Mouse (Mus musculus) liver, embryonic 11.5 days (tissue): ENCODE results near the gene Apoa2. TPM values are rescaled to one million over a fixed set of nuclear protein-coding genes. Genes with fewer than 3 reads are reported as not detected.
A peak's percentile ranks its signal among the peaks of the same experiment; 100 is the strongest.

Source experiments
- ATAC-seq: fragments of 200-750 bp; cut with Nextera tagmentation; replicated peaks from 2 replicates; pipeline ENCODE4 v1.8.0; 2017; ENCODE audit warnings: moderate number of reproducible peaks, mild to moderate bottlenecking, moderate TSS enrichment, moderate library complexity; ENCODE audit not compliant: low FRiP score
- DNase-seq: peaks from one replicate; pipeline ENCODE4 v3.0.0-alpha.2; 2017; ENCODE audit warnings: low spot score
- H3K27ac ChIP-seq: fragments of 300-500 bp; sonication (generic); 2 replicates; pipeline ENCODE4 v1.5.1; 2014; ENCODE audit warnings: mild to moderate bottlenecking, low read depth, low read length, control low read depth
- H3K27me3 ChIP-seq: fragments of 300-500 bp; sonication (generic); replicated peaks from 2 replicates; pipeline ENCODE4 v1.6.1; 2014; ENCODE audit warnings: low read length, mixed read lengths; ENCODE audit not compliant: control insufficient read depth, insufficient read depth
- H3K36me3 ChIP-seq: fragments of 300-500 bp; sonication (generic); 2 replicates; pipeline ENCODE4 v1.6.1; 2014; ENCODE audit warnings: mild to moderate bottlenecking, low read length, moderate library complexity, mixed read lengths; ENCODE audit not compliant: control insufficient read depth, insufficient read depth
- H3K4me1 ChIP-seq: fragments of 300-500 bp; sonication (generic); replicated peaks from 2 replicates; pipeline ENCODE4 v1.6.1; 2014; ENCODE audit warnings: low read length, mixed read lengths; ENCODE audit not compliant: control insufficient read depth, insufficient read depth
- H3K4me2 ChIP-seq: fragments of 300-500 bp; sonication (generic); 2 replicates; pipeline ENCODE4 v1.6.1; 2014; ENCODE audit warnings: mild to moderate bottlenecking, control low read depth, moderate library complexity
- H3K4me3 ChIP-seq: fragments of 300-500 bp; sonication (generic); 2 replicates; pipeline ENCODE4 v1.5.1; 2014; ENCODE audit warnings: low read depth, low read length, control low read depth
- H3K9ac ChIP-seq: fragments of 300-500 bp; sonication (generic); 2 replicates; pipeline ENCODE4 v1.6.1; 2014; ENCODE audit warnings: low read depth, low read length, control low read depth
- H3K9me3 ChIP-seq: fragments of 300-500 bp; sonication (generic); 2 replicates; pipeline ENCODE4 v1.6.1; 2016; ENCODE audit warnings: low read length, inconsistent platforms, mixed read lengths; ENCODE audit not compliant: control insufficient read depth
- WGBS: fragments of 180-500 bp; shearing (Covaris S2); extraction: QIAGEN DNeasy Blood & Tissue Kit; methylation state at CpG from one replicate; pipeline ENCODE4 v1.1.7; 2014; 5-methylcytosine and 5-hydroxymethylcytosine counted together
- polyA plus RNA-seq: library from polyadenylated mRNA; unstranded; fragments of >200 nt; fragmentation: Nextera tagmentation; extraction: Ambion mirVana; gene quantifications from 2 replicates; pipeline ENCODE4 v1.2.1, GENCODE M21; 2014

The Apoa2 gene
- polyA plus RNA-seq, 1 experiment from 2014 or later = 2,339 TPM

GRCm38 (mm10) chr1:171200769-171201168 is 24.1 kb upstream of the Apoa2 start:
- Histone ChIP-seq H3K4me1 (no peaks in the 10 kb centered on the region), H3K9me3 (no peaks in the 10 kb centered on the region), H3K27me3 (peaks cover 11% of the 10 kb centered on the region), H3K27ac (no peak overlapping the region), H3K4me3 (no peak overlapping the region), H3K4me2 (no peak overlapping the region), H3K36me3 (no peaks in the 10 kb centered on the region), H3K9ac (no peak overlapping the region)
- no peak for ATAC-seq
- 89% methylated on average over 1 of the region's 1 CpGs for WGBS
- DNase-seq = no peak

GRCm38 (mm10) chr1:171203471-171204248 is 21.2 kb upstream of the Apoa2 start:
- no peaks in the 10 kb centered on the region for H3K4me1 ChIP-seq
- no peak overlapping the region for H3K9ac ChIP-seq
- no peak overlapping the region for H3K4me3 ChIP-seq
- 48% methylated on average over 11 of the region's 11 CpGs for WGBS
- DNase-seq (no peak), ATAC-seq (no peak)
- no peak overlapping the region for H3K4me2 ChIP-seq
- H3K9me3 ChIP-seq = no peaks in the 10 kb centered on the region
- no peaks in the 10 kb centered on the region for H3K36me3 ChIP-seq
- H3K27ac ChIP-seq = 0 out of 2 replicates have a peak overlapping the region, but pooled peaks have one; percentile 0
- H3K27me3 ChIP-seq = no peaks in the 10 kb centered on the region; the same call in 1 of the 2 replicates

- WGBS = 57% methylated on average over 7 of the region's 7 CpGs
- Histone ChIP-seq H3K4me3 (no peak overlapping the region), H3K27ac (no peak overlapping the region), H3K4me2 (no peak overlapping the region), H3K9ac (no peak overlapping the region), H3K36me3 (no peaks in the 10 kb centered on the region), H3K27me3 (no peaks in the 10 kb centered on the region; the same call in 1 of the 2 replicates), H3K9me3 (no peaks in the 10 kb centered on the region), H3K4me1 (0 out of 2 replicates have a peak, but pooled peaks cover 1% of the 10 kb centered on the region)
- no peak for DNase-seq
- ATAC-seq = no peak; the same call in 1 of the 2 replicates
Measured at GRCm38 (mm10) chr1:171204249-171204644, 20.6 kb upstream of the Apoa2 start.

GRCm38 (mm10) chr1:171205704-171206493 is 19.0 kb upstream of the Apoa2 start:
- no peak overlapping the region for H3K27ac ChIP-seq
- H3K27me3 ChIP-seq = no peaks in the 10 kb centered on the region; the same call in none of the 2 replicates
- ATAC-seq (no peak), DNase-seq (no peak)
- peaks cover 7% of the 10 kb centered on the region; the same call in 1 of the 2 replicates for H3K4me1 ChIP-seq
- no peaks in the 10 kb centered on the region for H3K9me3 ChIP-seq
- H3K4me3 ChIP-seq = no peak overlapping the region
- no peaks in the 10 kb centered on the region for H3K36me3 ChIP-seq
- no peak overlapping the region for H3K4me2 ChIP-seq
- 58% methylated on average over 6 of the region's 6 CpGs for WGBS
- no peak overlapping the region for H3K9ac ChIP-seq

GRCm38 (mm10) chr1:171209409-171209808 is 15.4 kb upstream of the Apoa2 start:
- Histone ChIP-seq H3K27me3 (peaks cover 2% of the 10 kb centered on the region), H3K4me3 (no peak overlapping the region), H3K27ac (no peak overlapping the region), H3K9ac (no peak overlapping the region), H3K4me1 (peaks cover 7% of the 10 kb centered on the region; the same call in 1 of the 2 replicates), H3K36me3 (no peaks in the 10 kb centered on the region), H3K9me3 (no peaks in the 10 kb centered on the region), H3K4me2 (no peak overlapping the region)
- 21% methylated on average over 4 of the region's 4 CpGs for WGBS
- DNase-seq (no peak), ATAC-seq (no peak)

GRCm38 (mm10) chr1:171212854-171213253 is 12.0 kb upstream of the Apoa2 start:
- Histone ChIP-seq H3K4me2 (no peak overlapping the region), H3K36me3 (no peaks in the 10 kb centered on the region), H3K27me3 (peaks cover 2% of the 10 kb centered on the region; the same call in 1 of the 2 replicates), H3K9ac (no peak overlapping the region), H3K9me3 (no peaks in the 10 kb centered on the region), H3K4me3 (no peak overlapping the region), H3K4me1 (peaks cover 7% of the 10 kb centered on the region; the same call in 1 of the 2 replicates), H3K27ac (no peak overlapping the region)
- DNase-seq (no peak), ATAC-seq (no peak)
- WGBS = 51% methylated on average over 3 of the region's 3 CpGs

GRCm38 (mm10) chr1:171213801-171214496 is 10.9 kb upstream of the Apoa2 start, which contains the start of gene Nr1i3:
Nr1i3 (plus strand) TSS chr1:171213970.
- Histone ChIP-seq H3K9ac (no peak within 1 kb of the TSS), H3K27me3 (peaks cover 2% of the 10 kb centered on the region; the same call in 1 of the 2 replicates), H3K27ac (no peak within 1 kb of the TSS), H3K4me2 (no peak within 1 kb of the TSS), H3K4me1 (peaks cover 7% of the 10 kb centered on the region; the same call in 1 of the 2 replicates), H3K4me3 (no peak within 1 kb of the TSS), H3K36me3 (no peaks in the 10 kb centered on the region), H3K9me3 (no peaks in the 10 kb centered on the region)
- DNase-seq (no peak), ATAC-seq (no peak)
- WGBS = 75% methylated on average over 10 of the region's 10 CpGs

- H3K27me3 ChIP-seq = 0 out of 2 replicates have a peak, but pooled peaks cover 2% of the 10 kb centered on the region
- peaks cover 6% of the 10 kb centered on the region for H3K4me1 ChIP-seq
- no peak overlapping the region for H3K4me3 ChIP-seq
- no peaks in the 10 kb centered on the region for H3K9me3 ChIP-seq
- WGBS = 73% methylated on average over 18 of the region's 18 CpGs
- DNase-seq (no peak), ATAC-seq (no peak)
- H3K27ac ChIP-seq = no peak overlapping the region
- no peaks in the 10 kb centered on the region for H3K36me3 ChIP-seq
- H3K9ac ChIP-seq = no peak overlapping the region
- H3K4me2 ChIP-seq = no peak overlapping the region
Measured at GRCm38 (mm10) chr1:171216241-171216955, 8.5 kb upstream of the Apoa2 start.
